Mouse (Mus musculus) midbrain, embryonic 14.5 days (tissue): Measurements from ENCODE around the gene Leap2. TPM values are rescaled to one million over a fixed set of nuclear protein-coding genes. Genes with fewer than 3 reads are reported as not detected.
A peak's percentile ranks its signal among the peaks of the same experiment; 100 is the strongest.
"Not testable (repeated sequence)": the region's sequence is repeated elsewhere in the genome, so short reads cannot be mapped to it uniquely, and the experiment has no call there.

Experiments
- ATAC-seq: fragments of 200-750 bp; cut with Nextera tagmentation; 2 replicates; pipeline ENCODE4 v1.8.0; 2017; ENCODE audit warnings: moderate number of reproducible peaks, moderate library complexity; ENCODE audit not compliant: low FRiP score, low TSS enrichment
- DNase-seq: peaks from one replicate; pipeline ENCODE4 v3.0.0-alpha.2; 2015
- H3K27ac ChIP-seq: fragments of 300-500 bp; sonication (generic); replicated peaks from 2 replicates; pipeline ENCODE4 v1.5.1; 2014; ENCODE audit warnings: mild to moderate bottlenecking, low read depth, low read length, moderate library complexity
- H3K27me3 ChIP-seq: fragments of 300-500 bp; sonication (generic); 2 replicates; pipeline ENCODE4 v1.6.1; 2014; ENCODE audit warnings: low read length, control low read depth, mixed read lengths; ENCODE audit not compliant: control insufficient read depth, insufficient read depth
- H3K36me3 ChIP-seq: fragments of 300-500 bp; sonication (generic); 2 replicates; pipeline ENCODE4 v1.6.1; 2014; ENCODE audit warnings: low read length, control low read depth; ENCODE audit not compliant: control insufficient read depth, insufficient read depth
- H3K4me1 ChIP-seq: fragments of 300-500 bp; sonication (generic); 2 replicates; pipeline ENCODE4 v1.6.1; 2014; ENCODE audit warnings: mild to moderate bottlenecking, antibody characterized with exemption, low read length, control low read depth; ENCODE audit not compliant: control insufficient read depth, insufficient read depth
- H3K4me2 ChIP-seq: fragments of 300-500 bp; sonication (generic); 2 replicates; pipeline ENCODE4 v1.6.1; 2014; ENCODE audit warnings: mild to moderate bottlenecking, low read length, moderate library complexity
- H3K4me3 ChIP-seq: fragments of 300-500 bp; sonication (generic); replicated peaks from 2 replicates; pipeline ENCODE4 v1.5.1; 2014; ENCODE audit warnings: low read depth, low read length
- H3K9ac ChIP-seq: fragments of 300-500 bp; sonication (generic); replicated peaks from 2 replicates; pipeline ENCODE4 v1.6.1; 2014; ENCODE audit warnings: mild to moderate bottlenecking, low read length, moderate library complexity
- H3K9me3 ChIP-seq: fragments of 300-500 bp; sonication (generic); 2 replicates; pipeline ENCODE4 v1.6.1; 2016; ENCODE audit warnings: low read length, control low read depth, mixed read lengths; ENCODE audit not compliant: control insufficient read depth
- WGBS: fragments of 180-500 bp; shearing (Covaris S2); extraction: QIAGEN DNeasy Blood & Tissue Kit; methylation state at CpG from one replicate; pipeline ENCODE4 v1.1.7; 2014; 5-methylcytosine and 5-hydroxymethylcytosine counted together
- polyA plus RNA-seq: library from polyadenylated mRNA; unstranded; fragments of >200 nt; fragmentation: Nextera tagmentation; extraction: Ambion mirVana; gene quantifications from 2 replicates; pipeline ENCODE4 v1.2.1, GENCODE M21; 2014

Leap2 gene
- polyA plus RNA-seq, 1 experiment from 2014 or later: not detected

GRCm38 (mm10) chr11:53431347-53432056 lies 8.5 kb upstream of the Leap2 start:
- WGBS: 20% methylated on average over 9 of the region's 9 CpGs

GRCm38 (mm10) chr11:53430670-53431346 lies 7.8 kb upstream of the Leap2 start, which contains the start of the genes Uqcrq and Gdf9:
Uqcrq (minus strand) TSS chr11:53430831.
Gdf9 (plus strand) TSS chr11:53431023.
- ATAC-seq: peak; percentile 97
- Histone ChIP-seq H3K27ac (peak within 1 kb of the TSS; percentile 80), H3K4me2 (peak within 1 kb of the TSS; percentile 92), H3K4me3 (peak within 1 kb of the TSS; percentile 97), H3K4me1 (peaks cover 11% of the 10 kb centered on the region), H3K27me3 (no peaks in the 10 kb centered on the region), H3K36me3 (peaks cover 19% of the 10 kb centered on the region), H3K9me3 (no peaks in the 10 kb centered on the region), H3K9ac (peak within 1 kb of the TSS; percentile 89)
- WGBS: under 1% methylated on average over 44 of the region's 44 CpGs
- peak; percentile 100 for DNase-seq

More at GRCm38 (mm10) chr11:53431347-53432056, 8.5 kb upstream of the Leap2 start:
- peak overlapping the region; percentile 92 for H3K4me2 ChIP-seq
- H3K27ac ChIP-seq: peak overlapping the region; percentile 80
- peak overlapping the region; percentile 36 for H3K9ac ChIP-seq
- no peaks in the 10 kb centered on the region for H3K27me3 ChIP-seq
- H3K9me3 ChIP-seq: no peaks in the 10 kb centered on the region
- DNase-seq (no peak), ATAC-seq (no peak; the same call in 1 of the 2 replicates)
- peak overlapping the region; percentile 97 for H3K4me3 ChIP-seq
- H3K4me1 ChIP-seq: peaks cover 11% of the 10 kb centered on the region
- H3K36me3 ChIP-seq: peaks cover 18% of the 10 kb centered on the region

- H3K36me3 ChIP-seq: peaks cover 19% of the 10 kb centered on the region
- H3K9me3 ChIP-seq: no peaks in the 10 kb centered on the region
- H3K4me2 ChIP-seq: peak overlapping the region; percentile 92
- no peak for DNase-seq
- peak; percentile 54 for ATAC-seq
- H3K27ac ChIP-seq: peak overlapping the region; percentile 80
- peaks cover 11% of the 10 kb centered on the region for H3K4me1 ChIP-seq
- peak overlapping the region; percentile 97 for H3K4me3 ChIP-seq
- under 1% methylated on average over 34 of the region's 34 CpGs for WGBS
- no peaks in the 10 kb centered on the region for H3K27me3 ChIP-seq
- H3K9ac ChIP-seq: peak overlapping the region; percentile 89
Observed at GRCm38 (mm10) chr11:53430300-53430669, 7.3 kb upstream of the Leap2 start.

GRCm38 (mm10) chr11:53429182-53429581 lies 6.2 kb upstream of the Leap2 start:
- H3K9me3 ChIP-seq: no peaks in the 10 kb centered on the region
- peaks cover 11% of the 10 kb centered on the region for H3K4me1 ChIP-seq
- no peaks in the 10 kb centered on the region for H3K27me3 ChIP-seq
- no peak overlapping the region for H3K4me3 ChIP-seq
- DNase-seq (no peak), ATAC-seq (no peak)
- H3K27ac ChIP-seq: no peak overlapping the region
- peak overlapping the region; percentile 92 for H3K4me2 ChIP-seq
- no peak overlapping the region for H3K9ac ChIP-seq
- peaks cover 19% of the 10 kb centered on the region for H3K36me3 ChIP-seq

GRCm38 (mm10) chr11:53428716-53429057 lies 5.7 kb upstream of the Leap2 start:
- Histone ChIP-seq H3K9ac (no peak overlapping the region), H3K27ac (no peak overlapping the region), H3K36me3 (peaks cover 19% of the 10 kb centered on the region), H3K27me3 (no peaks in the 10 kb centered on the region), H3K4me2 (no peak overlapping the region), H3K9me3 (no peaks in the 10 kb centered on the region), H3K4me1 (peaks cover 11% of the 10 kb centered on the region), H3K4me3 (no peak overlapping the region)
- DNase-seq (no peak), ATAC-seq (no peak)
- WGBS: 93% methylated on average over 5 of the region's 5 CpGs

- no peak overlapping the region for H3K4me2 ChIP-seq
- no peak for DNase-seq
- H3K27me3 ChIP-seq: no peaks in the 10 kb centered on the region
- peaks cover 19% of the 10 kb centered on the region for H3K36me3 ChIP-seq
- peaks cover 11% of the 10 kb centered on the region for H3K4me1 ChIP-seq
- H3K27ac ChIP-seq: no peak overlapping the region
- H3K9me3 ChIP-seq: no peaks in the 10 kb centered on the region
- H3K9ac ChIP-seq: no peak overlapping the region
- no peak overlapping the region for H3K4me3 ChIP-seq
- WGBS: 96% methylated on average over 3 of the region's 3 CpGs
- no peak for ATAC-seq
Observed at GRCm38 (mm10) chr11:53427993-53428715, 5.2 kb upstream of the Leap2 start.

GRCm38 (mm10) chr11:53426914-53427313 lies 3.9 kb upstream of the Leap2 start:
- H3K27ac ChIP-seq, H3K9ac ChIP-seq, H3K4me2 ChIP-seq, H3K9me3 ChIP-seq, DNase-seq, H3K4me3 ChIP-seq, ATAC-seq, H3K27me3 ChIP-seq: not testable (repeated sequence)
- Histone ChIP-seq H3K36me3 (peaks cover 19% of the 10 kb centered on the region), H3K4me1 (peaks cover 11% of the 10 kb centered on the region)
- WGBS: 85% methylated on average over 3 of the region's 3 CpGs

- Histone ChIP-seq H3K9me3 (no peaks in the 10 kb centered on the region), H3K4me3 (no peak overlapping the region), H3K4me2 (no peak overlapping the region), H3K27ac (no peak overlapping the region), H3K36me3 (peaks cover 26% of the 10 kb centered on the region), H3K27me3 (no peaks in the 10 kb centered on the region), H3K9ac (no peak overlapping the region), H3K4me1 (peaks cover 5% of the 10 kb centered on the region)
- 89% methylated on average over 6 of the region's 6 CpGs for WGBS
- ATAC-seq: no peak
- no peak for DNase-seq
Observed at GRCm38 (mm10) chr11:53425711-53426255, 2.8 kb upstream of the Leap2 start.
